Mouse (Mus musculus) heart, postnatal 10 days (tissue): ENCODE measurements at regions not wholly inside any gene's neighbourhood (a gene's known extent, or its start where the extent isn't known, plus 50 kb on each side); places are given as distances from the start of the nearest gene placed in this dataset.

ENCODE experiments used
- DNase-seq, 2 experiments: peaks; one replicate each; pipeline ENCODE4 v3.0.0; 2021
- intact Hi-C: fragments of 180-260 bp; cut with DNase I; formaldehyde crosslinking; loops from one replicate; pipeline ENCODE4 v1.15.1; 2025

- intact Hi-C loops: no loop called here
- DNase-seq: no peak
Observed at GRCm38 (mm10) chr7:67430041-67430440, 57.4 kb upstream of the Mef2a start.

- no peak for DNase-seq
- intact Hi-C loops: no loop called here
Observed at GRCm38 (mm10) chr7:67429008-67429873, 56.6 kb upstream of the Mef2a start.

DNA sequence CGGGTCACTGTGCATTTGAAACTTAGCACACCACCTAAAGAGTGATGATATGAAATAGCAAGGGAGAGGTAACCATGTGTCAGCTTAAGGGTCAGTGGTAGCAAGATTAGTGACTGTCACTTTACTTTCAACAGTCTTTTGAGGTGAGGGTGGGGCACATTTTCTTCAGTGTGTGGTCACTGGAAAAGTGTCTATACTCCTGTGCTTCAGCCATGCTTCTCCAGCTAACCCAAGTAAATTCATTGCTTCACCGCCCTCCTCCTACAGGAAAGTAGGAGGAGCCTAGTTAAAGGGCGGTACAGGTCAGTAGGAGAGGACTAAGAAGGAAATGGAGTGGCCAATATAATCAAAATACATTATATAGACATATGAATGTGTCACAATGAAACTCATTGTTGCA is 55.7 kb upstream of the Mef2a start:
- intact Hi-C loops: no loop called here
- DNase-seq: no peak

DNA sequence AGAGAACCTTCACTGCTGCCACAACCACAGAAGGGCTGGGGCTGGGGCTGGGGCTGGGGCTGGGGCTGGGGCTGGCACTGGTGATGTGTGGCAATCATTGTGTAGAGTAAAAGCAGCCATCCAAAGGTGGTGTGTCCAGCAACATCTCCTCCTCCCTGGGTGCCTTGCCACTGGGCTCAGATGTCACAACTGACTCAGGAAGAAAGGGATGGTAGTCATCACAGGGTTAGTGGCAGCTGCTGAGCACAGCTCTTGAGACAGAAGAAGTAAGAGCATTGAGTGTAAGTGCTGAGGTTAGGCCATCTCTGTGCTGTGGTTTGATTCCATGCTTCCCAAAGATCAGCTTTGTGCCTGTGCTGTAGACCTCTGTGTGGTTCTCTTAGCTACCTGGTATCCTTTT is 53.4 kb upstream of the Mef2a start:
- no peak for DNase-seq
- intact Hi-C loops: no loop called here

GRCm38 (mm10) chr7:67425581-67425980 is 52.9 kb upstream of the Mef2a start:
- intact Hi-C loops: no loop called here
- DNase-seq: no peak

DNA sequence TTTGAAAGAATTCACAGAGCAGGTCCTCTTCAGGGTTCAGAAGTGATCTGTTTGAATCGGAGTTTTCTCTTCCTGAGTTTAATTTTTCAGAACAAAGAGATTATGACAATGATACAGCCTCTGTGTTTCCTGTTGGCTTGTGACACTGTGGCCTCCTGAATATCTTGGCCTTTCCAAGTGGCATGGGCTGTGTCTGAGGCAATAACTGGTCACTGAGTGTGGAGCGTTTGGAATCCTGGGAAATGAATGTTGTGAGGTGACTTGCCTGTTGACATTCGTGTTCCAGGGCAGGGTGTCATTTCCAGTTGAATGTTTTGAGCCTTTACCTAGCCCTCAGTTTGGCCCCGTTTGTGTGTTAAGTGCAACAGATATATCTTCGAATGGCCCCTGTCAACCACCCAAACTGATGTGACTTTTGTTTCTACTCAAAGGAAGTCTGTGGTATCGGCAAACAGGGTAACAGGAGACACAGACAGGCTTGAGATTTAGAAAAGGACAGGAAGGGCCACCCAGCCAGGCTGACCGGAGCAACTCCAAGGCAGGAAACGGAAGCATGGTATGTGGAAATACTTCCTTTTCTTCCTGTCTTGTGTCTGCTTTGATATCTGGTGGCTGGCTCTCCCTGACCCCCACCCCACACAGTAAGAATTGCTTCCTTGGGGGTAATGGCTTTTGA is 52.3 kb upstream of the Mef2a start:
- intact Hi-C loops: no loop called here
- DNase-seq: no peak
